Mouse (Mus musculus): ENCODE measurements at regions not wholly inside any gene's neighbourhood (a gene's known extent, or its start where the extent isn't known, plus 50 kb on each side); places are given as distances from the start of the nearest gene placed in this dataset.

DNA sequence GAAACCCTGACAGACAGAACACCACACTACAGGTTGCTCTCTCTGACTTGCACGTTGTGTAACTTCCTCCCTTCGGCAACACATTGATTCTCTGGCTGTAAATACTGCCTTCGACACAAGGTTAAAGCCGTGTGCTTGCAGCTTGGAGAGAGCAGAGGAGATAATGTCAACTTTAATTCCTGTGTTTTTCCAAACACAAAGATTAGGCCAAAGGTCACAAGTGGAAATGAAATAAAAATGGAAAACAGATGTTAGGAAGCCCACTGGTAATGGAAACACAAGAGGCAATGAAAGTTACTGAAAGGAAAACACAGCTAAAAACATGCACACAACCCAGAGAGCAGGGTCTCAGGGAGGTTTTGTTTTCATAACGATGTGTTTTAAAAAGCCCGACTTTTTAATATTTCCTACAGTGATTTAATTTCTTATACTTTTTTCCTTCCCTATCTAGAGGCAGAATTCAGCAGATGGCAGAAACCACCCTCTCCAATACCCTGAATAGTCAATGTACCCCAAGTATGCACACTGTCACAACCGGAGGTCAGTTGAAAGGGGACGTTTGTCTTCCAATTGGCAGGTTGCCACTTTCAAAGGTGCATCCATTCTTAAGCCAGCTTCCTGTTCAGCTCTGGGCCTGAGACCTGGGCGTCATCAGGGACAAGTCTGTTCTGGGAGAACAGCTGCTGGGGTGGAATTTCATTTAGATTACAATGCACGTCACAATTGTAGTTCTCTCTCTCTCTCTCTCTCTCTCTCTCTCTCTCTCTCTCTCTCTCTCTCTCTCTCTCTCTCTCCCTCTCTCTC, 210.8 kb upstream of the Gm5148 start:
- DNase-seq, result no peak

DNA sequence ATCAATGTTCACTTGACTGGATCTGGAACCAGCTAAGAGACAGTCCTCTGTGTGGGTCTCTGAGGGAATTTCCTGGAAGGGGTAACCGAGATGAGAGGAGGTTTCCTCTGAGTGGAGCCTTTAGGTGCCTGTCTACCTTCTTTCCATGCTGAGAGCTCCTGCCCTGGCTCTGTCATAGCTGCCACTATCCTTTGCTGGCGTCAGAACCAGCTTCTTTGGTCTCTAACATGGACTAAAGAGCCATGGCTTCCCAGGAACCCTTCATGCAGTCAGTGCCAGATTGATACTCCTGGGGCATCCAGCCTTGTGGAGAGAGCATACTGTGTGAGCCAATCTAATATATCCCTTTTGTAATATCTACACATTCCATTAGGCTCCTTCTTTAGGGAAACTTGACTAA, 209.9 kb upstream of the Gm5148 start:
- no peak for DNase-seq
- WGBS, result 86% methylated on average over 2 of the region's 2 CpGs
- Histone ChIP-seq H3K9me3 (ENCODE audit: low read length) (no peaks in the 10 kb centered on the region), H3K4me2 (ENCODE audit: low read depth) (no peak overlapping the region), H3K27me3 (ENCODE audit: insufficient read depth, low read length) (no peaks in the 10 kb centered on the region), H3K9ac (no peak overlapping the region), H3K27ac (ENCODE audit: low read depth, low read length) (no peak overlapping the region), H3K4me1 (ENCODE audit: insufficient read depth) (no peaks in the 10 kb centered on the region), H3K4me3 (ENCODE audit: low read depth, low read length) (no peak overlapping the region), H3K36me3 (ENCODE audit: insufficient read depth) (no peaks in the 10 kb centered on the region)
- ATAC-seq, result no peak
- TF ChIP-seq CTCF (IDR thresholded peaks at IDR 0.05; ENCODE audit: low read depth), result no peak

More for the DNA sequence above, 210.8 kb upstream of the Gm5148 start:
- ATAC-seq, result no peak
- 53% methylated on average over 10 of the region's 10 CpGs for WGBS
- no peaks in the 10 kb centered on the region for H3K4me1 ChIP-seq (ENCODE audit: insufficient read depth)
- H3K27me3 ChIP-seq (ENCODE audit: insufficient read depth, low read length), result no peaks in the 10 kb centered on the region
- no peak for TF ChIP-seq CTCF (IDR thresholded peaks at IDR 0.05; ENCODE audit: low read depth)
- no peaks in the 10 kb centered on the region for H3K36me3 ChIP-seq (ENCODE audit: insufficient read depth)
- no peak overlapping the region for H3K4me3 ChIP-seq (ENCODE audit: low read depth, low read length)
- H3K9ac ChIP-seq, result no peak overlapping the region
- H3K9me3 ChIP-seq (ENCODE audit: low read length), result no peaks in the 10 kb centered on the region
- H3K4me2 ChIP-seq (ENCODE audit: low read depth), result no peak overlapping the region
- no peak overlapping the region for H3K27ac ChIP-seq (ENCODE audit: low read depth, low read length)

DNA sequence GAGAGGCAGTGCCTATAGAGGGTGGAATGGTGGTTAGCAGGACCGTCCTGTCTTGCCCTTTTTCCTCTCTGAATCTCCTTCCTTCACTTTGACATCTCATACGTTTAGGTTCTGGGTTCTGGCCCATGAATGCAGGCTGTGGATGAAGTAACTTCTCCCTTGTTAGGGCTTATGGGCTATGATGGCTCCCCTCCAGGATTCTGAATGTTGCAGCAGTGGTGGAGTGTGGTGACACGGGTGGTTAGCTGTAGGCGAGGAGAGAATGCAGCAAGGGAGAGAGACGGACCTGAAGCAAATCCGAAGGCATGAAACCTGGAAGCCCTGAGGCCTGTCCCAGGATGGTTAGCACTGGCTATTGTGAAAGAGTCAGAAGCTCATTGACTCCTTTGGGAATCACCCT, 204.4 kb upstream of the Gm5148 start:
- H3K4me1 ChIP-seq (ENCODE audit: insufficient read depth), result no peaks in the 10 kb centered on the region
- H3K4me3 ChIP-seq (ENCODE audit: low read depth, low read length), result no peak overlapping the region
- no peak for TF ChIP-seq CTCF (IDR thresholded peaks at IDR 0.05; ENCODE audit: low read depth)
- H3K27ac ChIP-seq (ENCODE audit: low read depth, low read length), result no peak overlapping the region
- no peak overlapping the region for H3K4me2 ChIP-seq (ENCODE audit: low read depth)
- H3K27me3 ChIP-seq (ENCODE audit: insufficient read depth, low read length), result no peaks in the 10 kb centered on the region
- 86% methylated on average over 6 of the region's 6 CpGs for WGBS
- ATAC-seq (no peak), DNase-seq (no peak)
- no peaks in the 10 kb centered on the region for H3K36me3 ChIP-seq (ENCODE audit: insufficient read depth)
- no peaks in the 10 kb centered on the region for H3K9me3 ChIP-seq (ENCODE audit: low read length)
- H3K9ac ChIP-seq, result no peak overlapping the region

DNA sequence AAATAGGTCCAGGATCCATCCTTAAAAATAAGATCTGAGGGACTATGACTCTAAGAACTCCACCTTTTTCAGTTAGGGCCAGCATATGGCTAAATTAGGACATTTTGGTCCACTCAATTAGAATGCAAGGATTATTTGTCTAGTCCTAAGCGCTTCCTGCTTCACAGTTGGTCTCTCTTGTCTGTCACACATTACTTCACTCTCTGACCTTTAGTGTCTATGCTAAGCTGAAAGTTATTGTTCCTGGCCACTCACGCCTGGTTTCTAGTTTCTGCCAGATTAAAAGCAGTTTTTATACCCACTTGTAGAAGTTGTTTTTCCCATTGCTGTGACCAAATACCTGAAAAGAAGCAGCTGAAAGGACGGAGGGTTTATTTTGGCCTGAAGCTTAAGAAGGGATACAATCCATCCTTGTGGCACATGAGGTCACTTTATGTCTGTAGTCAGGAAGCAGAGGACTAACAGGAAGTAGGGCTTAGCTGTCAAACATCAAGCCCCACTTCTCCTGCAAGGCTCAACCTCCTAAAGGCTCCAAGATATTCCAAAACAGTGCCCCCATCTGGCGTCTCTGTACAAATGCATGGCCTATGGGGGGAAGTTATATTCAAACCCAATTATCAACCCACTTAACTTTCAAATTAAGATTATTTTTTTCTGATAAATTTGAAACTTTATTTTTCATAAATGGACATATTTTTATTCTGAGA, 195.3 kb upstream of the Gm5148 start:
- Histone ChIP-seq H3K27ac (ENCODE audit: low read depth, low read length) (no peak overlapping the region), H3K36me3 (ENCODE audit: insufficient read depth) (no peaks in the 10 kb centered on the region), H3K9ac (no peak overlapping the region), H3K4me2 (ENCODE audit: low read depth) (no peak overlapping the region), H3K9me3 (ENCODE audit: low read length) (no peaks in the 10 kb centered on the region), H3K27me3 (ENCODE audit: insufficient read depth, low read length) (no peaks in the 10 kb centered on the region), H3K4me1 (ENCODE audit: insufficient read depth) (no peaks in the 10 kb centered on the region), H3K4me3 (ENCODE audit: low read depth, low read length) (no peak overlapping the region)
- DNase-seq (no peak), ATAC-seq (no peak)
- 67% methylated on average over 4 of the region's 4 CpGs for WGBS
- TF ChIP-seq CTCF (IDR thresholded peaks at IDR 0.05; ENCODE audit: low read depth), result no peak; the same call in 1 of the 2 replicates

DNA sequence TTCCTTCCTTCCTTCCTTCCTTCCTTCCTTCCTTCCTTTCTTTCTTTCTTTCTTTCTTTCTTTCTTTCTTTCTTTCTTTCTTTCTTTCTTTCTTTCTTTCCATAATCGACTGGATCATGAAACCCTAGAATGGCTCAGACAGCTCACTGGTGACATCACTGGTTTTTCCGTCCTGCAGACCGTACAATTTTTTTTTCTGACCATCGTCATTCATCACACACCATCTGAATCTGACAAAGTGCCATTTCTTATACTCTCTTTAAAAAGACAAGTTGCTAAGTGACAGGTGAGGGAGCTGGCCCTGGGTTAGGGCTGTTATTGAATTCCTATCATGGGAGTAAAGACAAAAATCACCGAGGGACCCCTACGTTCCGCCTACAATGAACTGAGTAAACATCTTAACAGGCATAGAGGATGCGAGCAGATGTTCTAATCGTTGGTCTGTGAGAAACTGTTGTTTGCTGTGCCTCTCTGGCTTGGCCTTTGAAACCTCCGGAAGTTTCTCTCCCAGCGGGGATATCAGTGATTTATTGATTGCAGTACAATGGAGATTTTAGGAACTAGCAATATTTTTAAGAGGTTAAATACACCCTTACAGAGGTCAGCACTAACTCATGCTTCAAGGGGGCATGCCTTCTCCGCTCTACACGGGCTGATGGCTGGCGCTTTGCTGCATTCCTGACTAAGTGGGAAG, 192.6 kb upstream of the Gm5148 start:
- WGBS, result 64% methylated on average over 14 of the region's 14 CpGs
- no peaks in the 10 kb centered on the region for H3K9me3 ChIP-seq (ENCODE audit: low read length)
- H3K27me3 ChIP-seq (ENCODE audit: insufficient read depth, low read length), result no peaks in the 10 kb centered on the region
- no peak for TF ChIP-seq CTCF (IDR thresholded peaks at IDR 0.05; ENCODE audit: low read depth)
- ATAC-seq (no peak), DNase-seq (no peak)
- H3K4me3 ChIP-seq (ENCODE audit: low read depth, low read length), result no peak overlapping the region
- no peaks in the 10 kb centered on the region for H3K36me3 ChIP-seq (ENCODE audit: insufficient read depth)
- no peak overlapping the region for H3K27ac ChIP-seq (ENCODE audit: low read depth, low read length)
- no peaks in the 10 kb centered on the region for H3K4me1 ChIP-seq (ENCODE audit: insufficient read depth)
- no peak overlapping the region for H3K4me2 ChIP-seq (ENCODE audit: low read depth)
- H3K9ac ChIP-seq, result no peak overlapping the region

DNA sequence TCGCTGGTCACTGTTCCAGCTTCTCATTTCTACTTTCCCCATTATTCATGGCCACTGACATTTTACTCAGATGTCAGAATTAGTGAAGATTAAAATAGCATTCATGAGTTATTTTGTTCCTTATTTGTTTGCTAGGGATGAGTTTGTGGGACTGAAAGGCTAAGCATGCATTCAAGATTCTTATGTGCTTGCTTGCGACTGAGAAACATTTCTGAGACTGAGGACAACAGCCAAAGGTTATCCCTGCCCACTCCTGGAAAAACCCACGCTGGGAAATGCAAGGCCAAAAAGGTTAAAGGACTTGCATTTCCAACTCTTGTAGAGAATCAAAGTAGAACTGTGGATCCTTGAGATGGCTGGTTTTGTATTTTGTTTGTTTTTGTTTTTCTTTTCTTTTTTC, 192.0 kb upstream of the Gm5148 start:
- no peak overlapping the region for H3K4me3 ChIP-seq (ENCODE audit: low read depth, low read length)
- WGBS, result 61% methylated on average over 3 of the region's 3 CpGs
- H3K9ac ChIP-seq, result no peak overlapping the region
- no peaks in the 10 kb centered on the region for H3K27me3 ChIP-seq (ENCODE audit: insufficient read depth, low read length)
- no peak for TF ChIP-seq CTCF (IDR thresholded peaks at IDR 0.05; ENCODE audit: low read depth)
- DNase-seq (no peak), ATAC-seq (no peak)
- no peaks in the 10 kb centered on the region for H3K36me3 ChIP-seq (ENCODE audit: insufficient read depth)
- H3K9me3 ChIP-seq (ENCODE audit: low read length), result no peaks in the 10 kb centered on the region
- H3K4me2 ChIP-seq (ENCODE audit: low read depth), result no peak overlapping the region
- no peaks in the 10 kb centered on the region for H3K4me1 ChIP-seq (ENCODE audit: insufficient read depth)
- no peak overlapping the region for H3K27ac ChIP-seq (ENCODE audit: low read depth, low read length)

DNA sequence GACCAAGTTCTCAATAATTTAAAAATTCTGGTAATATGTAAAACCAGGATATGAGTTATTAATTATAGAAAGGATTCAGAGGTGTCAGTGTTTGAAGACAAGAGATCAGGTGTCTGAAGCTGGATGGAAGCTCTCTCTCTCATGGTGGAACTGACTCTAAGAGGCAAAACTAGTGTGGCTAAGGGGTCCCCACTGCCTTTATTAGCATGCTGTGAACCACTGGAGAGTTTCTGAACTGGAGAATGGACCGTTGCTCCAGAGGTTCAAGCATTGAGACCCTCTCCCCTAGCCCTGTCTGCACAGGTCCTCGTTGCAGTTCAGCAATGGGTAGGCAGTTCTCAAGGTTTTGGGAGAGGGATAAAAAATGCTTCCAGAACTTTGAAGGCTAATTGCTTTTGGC, 191.4 kb upstream of the Gm5148 start:
- H3K9ac ChIP-seq, result no peak overlapping the region
- H3K4me3 ChIP-seq (ENCODE audit: low read depth, low read length), result no peak overlapping the region
- WGBS, result 57% methylated on average over 2 of the region's 2 CpGs
- H3K27ac ChIP-seq (ENCODE audit: low read depth, low read length), result no peak overlapping the region
- H3K36me3 ChIP-seq (ENCODE audit: insufficient read depth), result no peaks in the 10 kb centered on the region
- H3K9me3 ChIP-seq (ENCODE audit: low read length), result no peaks in the 10 kb centered on the region
- H3K27me3 ChIP-seq (ENCODE audit: insufficient read depth, low read length), result no peaks in the 10 kb centered on the region
- H3K4me1 ChIP-seq (ENCODE audit: insufficient read depth), result no peaks in the 10 kb centered on the region
- DNase-seq (no peak), ATAC-seq (no peak)
- no peak for TF ChIP-seq CTCF (IDR thresholded peaks at IDR 0.05; ENCODE audit: low read depth)
- no peak overlapping the region for H3K4me2 ChIP-seq (ENCODE audit: low read depth)
